Mouse (Mus musculus): ENCODE results near the gene Dhx15. TPM values are rescaled to one million over a fixed set of nuclear protein-coding genes. Genes with fewer than 3 reads are reported as not detected.

The Dhx15 gene
- total RNA-seq, 1 experiment = 164 TPM

DNA sequence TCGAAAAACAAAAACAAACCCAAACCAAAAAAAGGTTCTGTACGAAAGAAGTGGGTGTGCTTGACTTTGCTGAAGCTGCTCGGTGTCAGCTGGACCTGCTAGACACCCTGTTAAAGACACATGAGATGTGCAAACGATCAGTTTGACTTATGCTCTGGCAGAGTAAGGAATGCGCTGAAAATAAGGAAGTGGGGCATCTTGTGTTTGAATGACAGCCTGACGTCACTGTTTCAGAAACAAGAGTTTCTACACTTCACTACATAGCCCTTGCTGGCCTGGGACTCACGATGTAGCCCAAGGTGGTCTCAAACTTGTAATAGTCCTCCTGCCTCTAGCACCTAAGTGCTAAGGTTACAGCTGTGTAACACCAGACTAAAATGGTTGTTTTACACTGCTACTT, 57.5 kb downstream of the Dhx15 start:
- H3K27ac ChIP-seq (ENCODE audit: insufficient read depth, low read depth, low read length, poor library complexity, severe bottlenecking) = no peak overlapping the region
- no peak for DNase-seq (ENCODE audit: low read depth, low spot score)
- no peak overlapping the region for H3K4me3 ChIP-seq (ENCODE audit: insufficient read depth in 1 of 2, low read depth in 1 of 2, low read length in 2 of 2, poor library complexity in 1 of 2, severe bottlenecking in 1 of 2)
- H3K9ac ChIP-seq (ENCODE audit: insufficient read depth, low read depth, low read length, poor library complexity, severe bottlenecking) = no peak overlapping the region
- no peaks in the 10 kb centered on the region for H3K36me3 ChIP-seq (ENCODE audit: control insufficient read depth, insufficient read depth, low read length, poor library complexity, severe bottlenecking)
- no peaks in the 10 kb centered on the region for H3K9me3 ChIP-seq (ENCODE audit: control insufficient read depth, insufficient read depth, low read depth, low read length)
- in situ Hi-C loops (cut with MboI; ENCODE audit: low sequenced_read_pairs in 2 of 2, unreplicated experiment in 2 of 2) = no loop called here
- TF ChIP-seq ZC3H11A (IDR thresholded peaks at IDR 0.05; ENCODE audit: borderline replicate concordance, low read depth, low read length) (no peak), ZNF384 (IDR thresholded peaks at IDR 0.05; ENCODE audit: low read depth, low read length) (no peak), MAFK (IDR thresholded peaks at IDR 0.05; ENCODE audit: insufficient read depth, low read depth, low read length) (no peak), CHD2 (IDR thresholded peaks at IDR 0.05; ENCODE audit: low read depth, low read length) (no peak), HCFC1 (IDR thresholded peaks at IDR 0.05; ENCODE audit: borderline replicate concordance, insufficient read depth, low read length) (no peak)
- no peaks in the 10 kb centered on the region for H3K4me1 ChIP-seq (ENCODE audit: control insufficient read depth in 2 of 2, insufficient read depth in 2 of 2, low read length in 2 of 2, poor library complexity in 1 of 2)

DNA sequence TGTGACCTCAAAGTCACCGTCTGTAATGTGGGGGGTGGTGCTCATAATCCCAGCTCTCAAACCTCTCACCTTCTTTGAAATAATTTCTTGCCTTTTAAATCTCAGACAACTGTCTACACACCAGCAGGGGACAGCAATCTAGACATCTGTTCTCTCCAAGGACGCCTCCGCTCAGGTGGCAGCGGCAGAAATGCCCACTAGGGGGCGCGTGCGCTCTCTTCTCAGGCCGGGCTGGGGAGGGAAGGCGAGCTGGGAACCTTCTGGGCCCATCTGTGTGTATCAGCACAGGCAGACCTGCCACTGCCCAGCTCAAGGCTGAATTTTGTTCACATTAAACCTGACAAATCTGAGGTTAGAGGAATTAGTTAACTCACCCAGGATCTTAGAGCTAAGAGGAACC, 58.2 kb downstream of the Dhx15 start:
- H3K4me3 ChIP-seq (ENCODE audit: insufficient read depth in 1 of 2, low read depth in 1 of 2, low read length in 2 of 2, poor library complexity in 1 of 2, severe bottlenecking in 1 of 2) = no peak overlapping the region
- DNase-seq (ENCODE audit: low read depth, low spot score) = peak; percentile 59
- in situ Hi-C loops (cut with MboI; ENCODE audit: low sequenced_read_pairs in 2 of 2, unreplicated experiment in 2 of 2) = no loop called here
- TF ChIP-seq ZC3H11A (IDR thresholded peaks at IDR 0.05; ENCODE audit: borderline replicate concordance, low read depth, low read length) = peak; percentile 45; the same call in 1 of the 2 replicates
- no peak for TF ChIP-seq HCFC1 (IDR thresholded peaks at IDR 0.05; ENCODE audit: borderline replicate concordance, insufficient read depth, low read length)
- H3K36me3 ChIP-seq (ENCODE audit: control insufficient read depth, insufficient read depth, low read length, poor library complexity, severe bottlenecking) = no peaks in the 10 kb centered on the region
- no peak overlapping the region for H3K9ac ChIP-seq (ENCODE audit: insufficient read depth, low read depth, low read length, poor library complexity, severe bottlenecking)
- H3K27ac ChIP-seq (ENCODE audit: insufficient read depth, low read depth, low read length, poor library complexity, severe bottlenecking) = no peak overlapping the region
- no peaks in the 10 kb centered on the region for H3K4me1 ChIP-seq (ENCODE audit: control insufficient read depth in 2 of 2, insufficient read depth in 2 of 2, low read length in 2 of 2, poor library complexity in 1 of 2)
- H3K9me3 ChIP-seq (ENCODE audit: control insufficient read depth, insufficient read depth, low read depth, low read length) = no peaks in the 10 kb centered on the region

DNA sequence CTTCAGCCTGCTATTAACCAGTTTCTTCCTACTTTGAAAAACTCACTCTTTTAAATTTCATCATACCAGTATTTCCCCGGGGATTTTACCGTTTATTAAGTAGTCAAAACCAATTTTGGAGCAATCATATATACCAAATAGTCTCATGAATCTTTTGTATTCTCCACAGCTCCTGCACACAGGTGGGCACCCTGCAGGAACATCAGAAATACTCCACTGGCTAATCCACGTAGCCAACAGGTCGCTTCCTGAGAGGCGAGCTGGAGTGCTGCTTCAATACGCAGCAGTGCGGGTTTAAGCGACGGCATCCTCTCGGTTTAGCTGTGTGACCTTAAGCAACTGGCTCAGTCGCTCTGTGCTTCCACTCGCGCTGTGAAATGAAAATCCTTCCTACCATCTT, 58.9 kb downstream of the Dhx15 start:
- H3K9me3 ChIP-seq (ENCODE audit: control insufficient read depth, insufficient read depth, low read depth, low read length) = no peaks in the 10 kb centered on the region
- no peaks in the 10 kb centered on the region for H3K36me3 ChIP-seq (ENCODE audit: control insufficient read depth, insufficient read depth, low read length, poor library complexity, severe bottlenecking)
- TF ChIP-seq ZNF384 (IDR thresholded peaks at IDR 0.05; ENCODE audit: low read depth, low read length) (no peak), ZC3H11A (IDR thresholded peaks at IDR 0.05; ENCODE audit: borderline replicate concordance, low read depth, low read length) (no peak), CHD2 (IDR thresholded peaks at IDR 0.05; ENCODE audit: low read depth, low read length) (no peak), HCFC1 (IDR thresholded peaks at IDR 0.05; ENCODE audit: borderline replicate concordance, insufficient read depth, low read length) (no peak), MAFK (IDR thresholded peaks at IDR 0.05; ENCODE audit: insufficient read depth, low read depth, low read length) (no peak)
- H3K27ac ChIP-seq (ENCODE audit: insufficient read depth, low read depth, low read length, poor library complexity, severe bottlenecking) = no peak overlapping the region
- no peak for DNase-seq (ENCODE audit: low read depth, low spot score)
- H3K4me3 ChIP-seq (ENCODE audit: insufficient read depth in 1 of 2, low read depth in 1 of 2, low read length in 2 of 2, poor library complexity in 1 of 2, severe bottlenecking in 1 of 2) = no peak overlapping the region
- no peaks in the 10 kb centered on the region for H3K4me1 ChIP-seq (ENCODE audit: control insufficient read depth in 2 of 2, insufficient read depth in 2 of 2, low read length in 2 of 2, poor library complexity in 1 of 2)
- no peak overlapping the region for H3K9ac ChIP-seq (ENCODE audit: insufficient read depth, low read depth, low read length, poor library complexity, severe bottlenecking)
- in situ Hi-C loops (cut with MboI; ENCODE audit: low sequenced_read_pairs in 2 of 2, unreplicated experiment in 2 of 2) = no loop called here

DNA sequence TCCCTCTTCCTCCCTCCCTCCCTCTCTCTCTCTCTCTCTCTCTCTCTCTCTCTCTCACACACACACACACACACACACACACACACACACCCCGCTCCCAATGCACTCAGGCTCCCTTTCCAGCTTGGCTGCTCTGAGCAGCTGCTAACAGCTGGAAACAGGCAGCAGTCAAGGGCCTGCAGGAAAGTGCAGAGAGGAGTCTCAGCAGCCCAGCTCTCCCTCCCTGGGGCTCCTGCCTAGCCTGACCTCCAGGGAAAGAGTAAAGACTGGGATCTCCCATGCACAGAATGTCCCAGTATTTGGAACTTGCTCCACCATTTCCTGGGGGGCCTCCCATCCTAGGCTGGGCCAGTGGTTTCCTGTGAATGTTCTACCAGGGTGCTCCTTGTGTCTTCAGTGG, 59.8 kb downstream of the Dhx15 start:
- TF ChIP-seq ZC3H11A (IDR thresholded peaks at IDR 0.05; ENCODE audit: borderline replicate concordance, low read depth, low read length) = no peak
- no peak for TF ChIP-seq ZNF384 (IDR thresholded peaks at IDR 0.05; ENCODE audit: low read depth, low read length)
- TF ChIP-seq HCFC1 (IDR thresholded peaks at IDR 0.05; ENCODE audit: borderline replicate concordance, insufficient read depth, low read length) = no peak
- TF ChIP-seq CHD2 (IDR thresholded peaks at IDR 0.05; ENCODE audit: low read depth, low read length) = no peak
- no peak for TF ChIP-seq MAFK (IDR thresholded peaks at IDR 0.05; ENCODE audit: insufficient read depth, low read depth, low read length)
- Histone ChIP-seq H3K27ac (ENCODE audit: insufficient read depth, low read depth, low read length, poor library complexity, severe bottlenecking) (no peak overlapping the region), H3K9me3 (ENCODE audit: control insufficient read depth, insufficient read depth, low read depth, low read length) (no peaks in the 10 kb centered on the region), H3K4me3 (ENCODE audit: insufficient read depth in 1 of 2, low read depth in 1 of 2, low read length in 2 of 2, poor library complexity in 1 of 2, severe bottlenecking in 1 of 2) (no peak overlapping the region), H3K36me3 (ENCODE audit: control insufficient read depth, insufficient read depth, low read length, poor library complexity, severe bottlenecking) (no peaks in the 10 kb centered on the region), H3K9ac (ENCODE audit: insufficient read depth, low read depth, low read length, poor library complexity, severe bottlenecking) (no peak overlapping the region), H3K4me1 (ENCODE audit: control insufficient read depth in 2 of 2, insufficient read depth in 2 of 2, low read length in 2 of 2, poor library complexity in 1 of 2) (no peaks in the 10 kb centered on the region)
- in situ Hi-C loops (cut with MboI; ENCODE audit: low sequenced_read_pairs in 2 of 2, unreplicated experiment in 2 of 2) = no loop called here
- DNase-seq (ENCODE audit: low read depth, low spot score) = no peak

DNA sequence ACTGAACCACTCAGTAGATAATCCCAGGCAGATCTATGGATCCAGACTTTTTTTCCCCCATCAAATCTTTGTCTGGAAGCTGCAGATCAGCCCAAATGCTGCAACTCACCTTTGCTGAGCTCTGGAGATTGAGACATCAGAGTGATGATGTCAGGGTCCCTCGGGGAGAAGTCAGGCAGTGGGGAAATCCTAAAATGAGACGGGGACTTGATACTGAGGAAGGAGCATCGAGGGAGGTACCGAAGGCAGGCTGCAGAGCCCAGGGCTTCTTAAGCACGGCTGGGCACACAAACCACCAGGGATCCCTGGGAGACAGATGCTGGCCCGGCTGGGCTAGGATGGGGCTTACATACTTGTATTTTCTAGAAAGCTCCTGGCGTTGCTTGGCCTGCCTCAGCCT, 64.1 kb downstream of the Dhx15 start:
- Histone ChIP-seq H3K36me3 (ENCODE audit: control insufficient read depth, insufficient read depth, low read length, poor library complexity, severe bottlenecking) (no peaks in the 10 kb centered on the region), H3K9me3 (ENCODE audit: control insufficient read depth, insufficient read depth, low read depth, low read length) (no peaks in the 10 kb centered on the region), H3K4me1 (ENCODE audit: control insufficient read depth in 2 of 2, insufficient read depth in 2 of 2, low read length in 2 of 2, poor library complexity in 1 of 2) (no peaks in the 10 kb centered on the region), H3K9ac (ENCODE audit: insufficient read depth, low read depth, low read length, poor library complexity, severe bottlenecking) (no peak overlapping the region), H3K4me3 (ENCODE audit: insufficient read depth in 1 of 2, low read depth in 1 of 2, low read length in 2 of 2, poor library complexity in 1 of 2, severe bottlenecking in 1 of 2) (no peak overlapping the region), H3K27ac (ENCODE audit: insufficient read depth, low read depth, low read length, poor library complexity, severe bottlenecking) (no peak overlapping the region)
- no peak for DNase-seq (ENCODE audit: low read depth, low spot score)
- in situ Hi-C loops (cut with MboI; ENCODE audit: low sequenced_read_pairs in 2 of 2, unreplicated experiment in 2 of 2) = no loop called here
- no peak for TF ChIP-seq MAFK (IDR thresholded peaks at IDR 0.05; ENCODE audit: insufficient read depth, low read depth, low read length)
- no peak for TF ChIP-seq ZC3H11A (IDR thresholded peaks at IDR 0.05; ENCODE audit: borderline replicate concordance, low read depth, low read length)
- no peak for TF ChIP-seq CHD2 (IDR thresholded peaks at IDR 0.05; ENCODE audit: low read depth, low read length)
- no peak for TF ChIP-seq ZNF384 (IDR thresholded peaks at IDR 0.05; ENCODE audit: low read depth, low read length)
- TF ChIP-seq HCFC1 (IDR thresholded peaks at IDR 0.05; ENCODE audit: borderline replicate concordance, insufficient read depth, low read length) = no peak
